Mouse (Mus musculus): ENCODE results near the gene Misp.

DNA sequence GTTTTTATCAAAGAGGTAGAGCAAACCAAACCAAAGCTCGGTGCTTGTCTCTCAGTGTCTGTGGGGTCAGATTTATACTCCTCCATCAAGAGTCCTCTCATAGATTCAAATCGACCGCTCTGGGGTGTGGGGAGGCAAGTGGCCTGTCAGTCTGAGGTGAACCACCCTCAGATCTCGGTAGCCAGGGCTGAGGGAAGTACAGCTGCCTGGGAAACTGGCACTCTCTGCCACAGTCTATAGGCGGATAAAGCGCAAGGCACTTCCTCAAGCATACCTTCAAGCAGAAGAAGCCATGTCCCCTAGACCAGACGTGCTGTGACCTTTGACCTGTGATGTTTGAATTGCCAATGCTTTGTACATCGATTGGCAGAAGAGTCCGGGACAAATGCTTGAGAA, 12.0 kb downstream of the Misp start:
- TF ChIP-seq MAFK (IDR thresholded peaks at IDR 0.05; ENCODE audit: insufficient replicate concordance, low read length) (no peak), POLR2A (IDR thresholded peaks at IDR 0.05; ENCODE audit: low read depth, low read length) (no peak), CTCF (conservative IDR thresholded peaks at IDR 0.05 in 1 of 2, IDR thresholded peaks at IDR 0.05 in 1 of 2; ENCODE audit: low read depth in 2 of 2, low read length in 2 of 2) (no peak), KAT2A (IDR thresholded peaks at IDR 0.05; ENCODE audit: insufficient replicate concordance, low read length) (no peak), UBTF (IDR thresholded peaks at IDR 0.05; ENCODE audit: low read depth, low read length) (no peak), ZC3H11A (IDR thresholded peaks at IDR 0.05; ENCODE audit: low read depth, low read length) (no peak), ZNF384 (IDR thresholded peaks at IDR 0.05; ENCODE audit: low read depth, low read length) (no peak), JUND (conservative IDR thresholded peaks at IDR 0.05; ENCODE audit: low read depth, low read length) (no peak), USF1 (IDR thresholded peaks at IDR 0.05; ENCODE audit: low read depth, low read length) (no peak), MAZ (IDR thresholded peaks at IDR 0.05; ENCODE audit: low read depth, low read length) (no peak), EP300 (IDR thresholded peaks at IDR 0.05; ENCODE audit: low read length) (no peak), IRF4 (IDR thresholded peaks at IDR 0.05; ENCODE audit: low read depth, low read length) (no peak), RAD21 (IDR thresholded peaks at IDR 0.05; ENCODE audit: low read depth, low read length) (no peak), JUN (IDR thresholded peaks at IDR 0.05; ENCODE audit: insufficient read depth, low read depth, low read length) (no peak)

Measured in CH12.LX (cell line).